Mouse (Mus musculus): ENCODE data around the gene Kir3dl1.
"Not testable (repeated sequence)": the region's sequence is repeated elsewhere in the genome, so short reads cannot be mapped to it uniquely, and the experiment has no call there.

Kir3dl1 gene

DNA sequence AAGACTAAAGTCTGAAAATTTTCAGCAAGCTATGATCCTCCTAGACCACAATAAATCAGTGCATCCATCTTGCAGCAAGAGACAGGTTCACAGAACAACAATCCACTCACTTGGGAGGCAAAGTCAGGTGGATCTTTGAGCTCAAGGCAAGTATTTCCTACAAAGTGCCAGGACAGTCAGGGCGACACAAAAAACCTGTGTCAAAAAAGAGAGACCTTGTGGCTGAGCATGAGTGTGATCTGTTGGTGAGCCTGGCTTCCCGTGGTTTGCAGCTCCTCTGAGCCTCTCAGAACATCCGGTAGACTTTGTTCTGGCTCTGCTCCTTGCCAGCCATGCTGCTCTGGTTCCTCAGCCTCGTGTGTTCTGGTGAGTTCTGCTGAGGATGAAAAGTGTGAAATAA is at the start of gene Kir3dl1:
TSS of gene Kir3dl1 (plus strand) at position 301 of the 400 bp plus-strand sequence.
- not testable (repeated sequence) for DNase-seq (ENCODE audit: low read depth, low spot score)

- DNase-seq (ENCODE audit: low read depth, low spot score) = not testable (repeated sequence)
Measured at GRCm38 (mm10) chrX:136543956-136544355, 26.2 kb downstream of the Kir3dl1 start, which contains the start of gene Kir3dl2. Kir3dl2 (minus strand) TSS chrX:136544056.

GRCm38 (mm10) chrX:136569094-136569493 is 51.3 kb downstream of the Kir3dl1 start:
- DNase-seq (ENCODE audit: low read depth, low spot score) = not testable (repeated sequence)

Measured in brain, embryonic 18.5 days (tissue).